Mouse (Mus musculus) MEL (cell line): Measurements from ENCODE around the gene Pnpo.

ENCODE experiments used
- GATA1 ChIP-seq: IDR thresholded peaks from 2 replicates; pipeline ENCODE4 v1.6.1; 2011; ENCODE audit warnings: low read depth, low read length, improper control_type of control experiment
- MYC ChIP-seq: IDR thresholded peaks from 2 replicates; pipeline ENCODE4 v1.6.1; 2011; ENCODE audit warnings: low read depth, mild to moderate bottlenecking, low read length, improper control_type of control experiment, moderate library complexity
- POLR2A ChIP-seq, 2 experiments: IDR thresholded peaks; 2 replicates each; pipeline ENCODE4 v1.6.1; 2011 to 2012; ENCODE audit warnings: low read length in 2 of 2, mild to moderate bottlenecking in 2 of 2, control low read depth in 1 of 2, improper control_type of control experiment in 1 of 2, low read depth in 1 of 2, moderate library complexity in 1 of 2; ENCODE audit not compliant: control insufficient read depth in 1 of 2, insufficient read depth in 1 of 2, poor library complexity in 1 of 2

DNA sequence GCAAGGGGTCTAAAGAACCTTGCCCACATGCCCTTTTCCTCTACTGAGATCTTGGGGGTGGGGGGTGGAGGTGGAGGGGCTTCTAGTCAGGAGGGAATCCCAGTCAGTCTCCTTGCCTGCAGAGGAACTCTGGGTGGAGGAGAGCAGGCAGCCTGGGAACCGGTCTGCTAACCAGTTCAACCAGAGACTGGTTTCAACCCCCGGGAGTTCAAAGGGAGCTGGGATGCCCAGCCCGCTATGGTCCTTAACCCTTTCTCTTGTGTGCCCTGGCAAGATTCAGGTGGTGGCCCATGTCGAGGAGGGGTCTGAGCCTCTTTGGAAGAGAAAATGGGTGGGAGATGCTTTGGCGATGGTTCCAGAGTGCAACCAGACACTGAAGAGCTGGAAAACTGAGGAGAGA, 15.1 kb downstream of the Pnpo start:
- no peak for TF ChIP-seq MYC
- no peak for TF ChIP-seq GATA1
- TF ChIP-seq POLR2A (IDR thresholded peaks at IDR 0.05; ENCODE audit: control insufficient read depth in 1 of 2, insufficient read depth in 1 of 2, low read depth in 1 of 2, low read length in 2 of 2, poor library complexity in 1 of 2), result no peak
